Mouse (Mus musculus): ENCODE results near the gene Arhgef40.

Arhgef40 gene

DNA sequence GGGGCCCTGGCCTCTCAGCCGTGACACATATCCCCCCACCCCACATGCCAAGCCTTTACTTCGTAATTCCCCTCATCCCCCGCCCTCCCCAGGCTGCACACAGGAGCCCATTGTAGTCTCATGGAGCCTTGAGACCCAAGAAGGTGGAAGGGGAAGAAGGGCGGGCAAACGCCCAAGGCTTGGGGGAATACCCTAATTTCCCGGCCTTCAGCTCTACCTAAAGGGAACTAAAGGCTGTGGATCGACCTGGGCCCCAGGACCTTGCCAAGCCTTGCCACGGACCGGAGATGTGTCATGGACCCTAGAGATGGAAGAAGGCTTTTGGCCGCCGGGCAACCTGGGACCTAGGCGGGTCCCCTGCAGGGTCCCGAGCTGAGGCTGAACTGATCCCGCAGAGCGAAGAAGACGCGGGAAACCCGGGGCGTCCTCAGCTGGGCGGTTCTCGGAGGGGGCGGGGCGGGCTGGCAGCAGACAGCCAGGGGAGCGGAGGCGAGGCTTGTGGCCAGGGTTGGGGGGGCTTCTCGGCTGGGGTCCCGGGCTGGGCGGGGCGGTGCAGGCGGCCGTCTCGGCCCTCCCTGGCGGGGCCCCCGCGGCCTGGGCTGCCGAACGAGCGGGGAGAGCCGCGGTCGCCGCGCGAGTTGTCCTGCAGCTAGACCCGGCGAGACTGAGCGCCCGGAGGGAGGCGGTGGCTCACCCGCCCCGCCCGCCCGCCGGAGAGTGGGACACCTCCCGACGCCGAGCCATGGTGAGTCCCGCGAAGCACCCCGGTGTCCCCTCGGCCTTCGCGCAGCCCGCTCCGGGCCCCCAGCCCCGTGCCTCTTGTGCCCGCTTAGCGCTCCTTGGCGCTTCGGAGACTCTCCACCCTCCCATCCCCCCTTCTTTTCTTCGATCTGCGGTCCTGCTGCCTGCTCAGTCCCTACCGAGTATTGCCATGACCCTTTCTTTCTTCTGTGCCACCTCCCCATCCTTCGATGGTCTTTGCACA, at the start of gene Arhgef40:
Gene Arhgef40, plus strand, starts transcription at position 473 of the 985 bp plus-strand sequence.
- DNase-seq: peak in 1 of 2 experiments; percentile 46

GRCm38 (mm10) chr14:51939005-51939404, 45.5 kb upstream of the Arhgef40 start:
- no peak for DNase-seq

- no peak for DNase-seq
These were observed 43.5 kb upstream of the Arhgef40 start for GRCm38 (mm10) chr14:51940944-51941560.

GRCm38 (mm10) chr14:51941577-51941976, 42.9 kb upstream of the Arhgef40 start:
- DNase-seq: no peak

GRCm38 (mm10) chr14:51942236-51942635, 42.3 kb upstream of the Arhgef40 start:
- no peak for DNase-seq

DNA sequence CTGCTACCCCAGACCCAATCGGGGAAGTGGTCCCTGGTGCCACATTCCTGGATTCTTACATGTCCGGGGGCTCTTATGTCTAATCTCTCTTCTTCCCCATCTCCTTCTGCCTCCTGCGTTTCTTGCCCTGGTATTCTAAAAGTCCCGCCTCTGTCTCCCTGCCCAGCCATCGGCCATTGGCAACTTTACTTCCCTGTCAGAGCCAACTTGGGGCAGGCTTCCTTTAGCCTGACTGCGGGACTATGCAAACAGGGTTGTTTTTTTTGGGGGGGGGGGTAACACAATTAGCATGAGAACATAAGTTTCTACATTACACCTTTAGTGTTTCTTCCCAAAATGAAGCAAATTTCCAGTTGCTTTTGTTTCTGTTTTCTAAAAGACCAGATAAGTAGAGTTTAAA, 41.2 kb upstream of the Arhgef40 start:
- no peak for DNase-seq

DNA sequence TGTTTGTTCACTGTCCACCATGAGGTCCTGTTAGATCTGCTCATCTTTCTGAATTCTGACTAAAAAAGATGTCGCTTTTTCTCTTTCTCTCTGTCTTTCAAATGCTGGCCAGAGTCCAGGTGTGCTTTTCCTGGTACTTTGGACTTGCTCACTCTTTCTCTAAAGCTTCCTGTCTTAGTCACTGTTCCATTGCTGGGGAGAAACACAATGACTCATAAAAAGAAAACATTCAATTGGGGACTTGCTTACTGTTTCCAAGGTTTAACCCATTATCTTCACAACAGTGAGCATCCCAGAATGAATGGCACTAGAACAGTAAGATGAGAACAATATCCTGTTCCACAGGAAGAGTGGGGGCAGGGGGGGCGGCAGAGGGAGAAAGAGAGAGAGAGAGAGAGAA, 24.2 kb upstream of the Arhgef40 start:
- DNase-seq: no peak

- no peak for DNase-seq
These were observed 17.1 kb upstream of the Arhgef40 start for GRCm38 (mm10) chr14:51967400-51967799.

DNA sequence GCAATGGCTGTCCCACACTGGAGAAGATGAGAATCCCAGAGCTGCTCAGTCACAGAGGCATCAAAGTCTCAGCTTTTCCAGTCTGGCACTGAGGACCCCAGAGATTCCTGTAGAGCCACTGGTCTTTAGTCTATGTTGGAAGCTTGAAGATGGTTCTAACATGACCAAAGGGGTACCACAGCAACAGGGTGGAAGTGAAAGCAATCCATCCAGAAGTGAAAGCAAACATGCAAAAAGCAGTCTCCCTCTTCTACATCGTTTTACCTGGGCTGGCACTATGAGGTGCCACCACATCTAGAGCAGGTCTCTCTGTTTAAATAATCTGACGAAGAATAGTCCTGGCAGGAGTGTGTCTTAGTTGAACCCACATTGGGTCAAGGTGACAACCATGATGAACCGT, 5.3 kb upstream of the Arhgef40 start:
- DNase-seq: no peak

DNA sequence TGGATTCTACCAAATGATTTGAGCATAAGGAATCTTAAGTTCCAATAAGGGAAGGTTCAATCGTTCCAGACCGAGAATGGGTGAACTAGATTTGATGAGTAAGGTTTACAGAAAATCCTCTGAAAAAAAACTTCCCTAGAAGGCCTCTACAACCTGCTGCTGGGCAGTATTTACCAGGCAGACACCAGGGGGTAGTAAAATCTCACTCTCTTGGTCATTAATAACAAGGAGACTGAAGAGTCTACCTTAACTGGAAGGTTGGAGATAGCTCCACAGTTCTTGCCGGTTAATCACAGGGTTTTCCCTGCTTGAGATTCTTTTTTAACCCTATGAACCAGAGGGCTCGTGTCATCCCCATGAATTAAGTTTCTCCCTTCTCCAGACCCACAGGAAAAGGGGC, 1.3 kb upstream of the Arhgef40 start:
- no peak for DNase-seq

DNA sequence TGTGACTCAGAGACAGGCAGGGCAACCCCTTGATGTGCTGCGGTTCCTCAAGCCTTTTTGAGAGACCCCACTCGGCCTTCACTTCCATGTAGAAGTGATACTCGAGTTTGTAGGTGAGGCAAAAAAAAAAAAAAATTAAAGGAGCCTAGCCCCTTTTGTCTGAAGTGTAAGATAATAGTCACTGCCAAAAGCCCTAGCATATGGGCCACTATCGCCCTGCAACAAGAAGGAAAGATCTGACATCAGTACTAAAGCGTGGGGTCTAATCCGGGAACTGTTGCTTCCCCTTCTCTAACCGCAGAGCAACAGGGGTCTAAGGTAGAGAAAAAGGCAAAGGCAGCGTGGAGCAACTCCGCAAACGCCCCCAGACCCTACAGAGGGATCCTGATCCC, 668 bp upstream of the Arhgef40 start:
- no peak for DNase-seq

GRCm38 (mm10) chr14:51985301-51986152, 1.0 kb downstream of the Arhgef40 start:
- no peak for DNase-seq

- DNase-seq: no peak
These were observed 1.6 kb downstream of the Arhgef40 start for GRCm38 (mm10) chr14:51986153-51986505.

DNA sequence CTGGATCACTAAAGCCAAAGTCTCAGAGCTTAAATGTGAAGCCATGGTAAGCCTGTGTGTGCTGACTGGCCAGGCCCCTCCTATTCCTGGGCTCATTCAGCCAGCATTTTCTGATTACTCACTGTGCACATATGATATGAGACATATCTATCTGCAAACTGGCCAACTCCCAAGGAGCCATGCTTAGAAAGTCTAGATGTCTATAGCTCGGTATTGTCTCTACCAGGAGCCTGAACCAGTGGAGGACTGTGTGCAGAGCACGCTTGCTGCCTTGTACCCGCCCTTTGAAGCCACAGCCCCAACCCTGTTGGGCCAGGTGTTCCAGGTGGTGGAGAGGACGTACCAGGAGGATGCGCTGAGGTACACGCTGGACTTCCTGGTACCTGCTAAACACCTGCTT, 2.7 kb downstream of the Arhgef40 start:
- no peak for DNase-seq

DNA sequence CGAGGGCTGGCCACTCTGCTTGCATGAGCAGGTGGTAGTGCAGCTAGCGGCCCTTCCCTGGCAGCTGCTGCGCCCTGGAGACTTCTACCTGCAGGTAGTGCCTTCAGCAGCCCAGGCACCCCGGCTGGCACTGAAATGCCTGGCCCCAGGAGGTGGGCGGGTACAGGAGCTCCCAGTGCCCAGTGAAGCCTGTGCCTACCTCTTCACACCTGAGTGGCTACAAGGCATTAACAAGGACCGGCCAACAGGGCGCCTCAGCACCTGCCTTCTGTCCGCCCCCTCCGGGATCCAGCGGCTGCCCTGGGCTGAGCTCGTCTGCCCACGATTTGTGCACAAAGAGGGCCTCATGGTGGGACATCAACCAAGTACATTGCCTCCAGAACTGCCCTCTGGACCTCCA, 4.2 kb downstream of the Arhgef40 start:
- DNase-seq: no peak

DNA sequence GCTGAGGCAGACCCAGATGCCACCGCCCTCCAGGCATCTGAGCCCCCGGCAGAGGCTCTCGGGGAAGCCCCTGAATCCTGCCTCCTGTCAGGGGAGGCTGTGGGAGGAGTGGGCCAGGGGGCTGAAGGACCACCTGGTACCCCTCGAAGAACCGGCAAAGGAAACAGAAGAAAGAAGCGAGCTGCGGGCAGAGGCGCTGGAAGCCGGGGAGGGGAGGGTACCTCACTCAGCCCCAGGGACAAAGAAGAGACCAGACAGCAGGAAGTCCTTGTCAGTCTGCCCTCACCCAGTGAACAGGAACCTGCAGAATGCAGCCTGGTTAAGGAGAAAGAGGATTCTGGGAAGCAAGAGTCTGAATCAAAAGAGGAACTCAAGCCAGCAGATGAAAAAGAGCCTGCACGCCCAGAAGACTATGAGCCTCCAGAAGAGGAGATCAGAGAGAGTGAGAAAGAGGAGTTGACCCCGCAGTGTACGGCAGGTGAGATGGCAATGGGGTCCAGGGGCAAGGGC, 5.0 kb downstream of the Arhgef40 start:
- DNase-seq: no peak

- no peak for DNase-seq
These were observed 9.9 kb downstream of the Arhgef40 start for GRCm38 (mm10) chr14:51994453-51994852.

GRCm38 (mm10) chr14:51995219-51995871, 10.8 kb downstream of the Arhgef40 start:
- DNase-seq: no peak

DNA sequence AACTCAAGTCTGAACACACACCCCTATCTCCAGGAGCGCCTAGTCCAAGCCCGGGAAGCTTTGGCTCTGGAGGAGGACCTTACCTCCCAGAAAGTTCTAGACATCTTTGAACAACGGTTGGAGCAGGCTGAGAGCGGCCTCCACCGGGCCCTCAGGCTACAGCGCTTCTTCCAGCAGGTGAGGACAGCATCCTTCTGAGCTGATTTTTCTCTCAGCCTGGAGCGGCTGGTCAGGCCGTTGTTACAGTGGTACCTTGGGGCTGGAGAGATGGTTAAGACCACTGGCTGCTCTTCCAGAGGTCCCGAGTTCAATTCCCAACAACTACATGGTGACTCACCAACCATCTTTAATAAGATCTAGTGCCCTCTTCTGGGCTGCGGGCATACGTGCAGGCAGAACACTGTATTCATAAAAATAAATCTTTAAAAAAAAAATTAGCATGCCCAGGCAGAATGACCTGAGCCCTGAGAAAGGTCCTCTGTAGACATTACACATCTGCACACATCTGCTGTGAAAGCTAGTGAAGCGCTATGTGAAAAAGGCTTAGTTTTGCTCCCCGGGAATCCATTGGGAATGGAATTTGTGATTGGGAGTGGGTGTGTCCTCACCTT, 11.8 kb downstream of the Arhgef40 start:
- DNase-seq: no peak

GRCm38 (mm10) chr14:51996866-51997265, 12.3 kb downstream of the Arhgef40 start:
- DNase-seq: peak in 1 of 2 experiments; percentile 1

DNA sequence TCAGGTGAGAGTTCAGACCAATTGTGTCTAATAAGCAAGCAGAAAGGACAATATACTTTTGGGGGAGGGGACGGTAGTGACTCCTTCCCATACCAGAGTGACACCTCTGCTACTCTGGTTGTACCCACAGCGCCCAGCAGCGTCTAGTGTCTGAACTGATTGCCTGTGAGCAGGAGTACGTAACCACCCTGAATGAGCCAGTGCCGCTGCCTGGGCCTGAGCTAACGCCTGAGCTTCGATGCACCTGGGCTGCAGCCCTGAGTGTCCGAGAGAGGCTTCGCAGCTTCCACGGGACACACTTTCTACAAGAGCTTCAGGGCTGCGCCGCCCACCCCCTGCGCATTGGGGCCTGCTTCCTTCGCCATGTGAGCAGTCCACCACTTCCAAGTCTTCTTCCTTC, 13.0 kb downstream of the Arhgef40 start:
- peak in 1 of 2 experiments; percentile 1 for DNase-seq

DNA sequence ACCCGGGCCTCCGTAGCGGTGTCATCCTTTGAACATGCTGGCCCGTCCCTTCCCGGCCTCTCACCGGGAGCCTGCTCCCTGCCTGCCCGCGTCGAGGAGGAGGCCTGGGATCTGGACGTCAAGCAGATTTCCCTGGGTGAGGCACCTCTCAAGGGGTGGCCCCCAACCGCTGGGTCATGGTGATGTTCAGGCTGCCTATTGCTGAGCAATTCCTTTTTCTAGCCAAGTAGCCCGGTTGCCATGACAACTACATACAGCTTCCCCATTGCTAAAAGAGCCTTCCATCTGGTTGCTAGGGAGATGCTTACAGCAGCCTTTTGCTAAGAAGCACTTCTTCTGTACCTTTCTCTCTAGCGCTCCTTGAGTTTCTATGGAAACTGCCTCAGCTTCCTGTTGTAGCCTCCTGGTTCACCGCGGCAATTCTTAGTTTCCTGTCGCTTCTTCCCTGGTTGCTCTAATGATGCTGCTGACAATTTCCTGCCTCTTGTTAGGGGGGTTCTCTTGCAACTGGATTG, 19.5 kb downstream of the Arhgef40 start:
- no peak for DNase-seq

Measured in spleen, adult 18-20 months (tissue).